Mouse (Mus musculus): ENCODE measurements around the gene Pof1b.
A peak's percentile ranks its signal among the peaks of the same experiment; 100 is the strongest.

Gene Pof1b

DNA sequence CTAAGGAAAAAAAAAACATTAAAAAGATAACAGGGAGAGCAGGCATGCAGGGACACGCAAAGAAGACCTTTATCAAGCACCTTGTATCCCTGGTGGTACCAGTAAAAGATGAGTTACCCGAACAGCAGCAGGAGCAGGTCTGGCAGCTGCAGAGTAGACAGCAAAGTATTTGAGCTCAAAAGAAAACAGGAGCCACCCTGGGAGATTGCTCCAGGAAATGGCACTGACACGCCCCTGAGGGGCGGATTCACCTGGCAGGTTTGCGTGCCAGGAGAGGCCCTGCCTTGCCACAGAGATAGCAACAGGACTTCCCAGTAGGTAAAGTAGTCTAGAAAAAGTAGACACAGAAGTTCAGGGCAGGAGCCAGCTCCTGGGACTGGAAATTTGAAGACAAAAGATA lies at the start of gene Pof1b:
Pof1b (minus strand) TSS at position 144 of the 400 bp plus-strand sequence.
- no peak for DNase-seq (ENCODE audit: low spot score)

DNA sequence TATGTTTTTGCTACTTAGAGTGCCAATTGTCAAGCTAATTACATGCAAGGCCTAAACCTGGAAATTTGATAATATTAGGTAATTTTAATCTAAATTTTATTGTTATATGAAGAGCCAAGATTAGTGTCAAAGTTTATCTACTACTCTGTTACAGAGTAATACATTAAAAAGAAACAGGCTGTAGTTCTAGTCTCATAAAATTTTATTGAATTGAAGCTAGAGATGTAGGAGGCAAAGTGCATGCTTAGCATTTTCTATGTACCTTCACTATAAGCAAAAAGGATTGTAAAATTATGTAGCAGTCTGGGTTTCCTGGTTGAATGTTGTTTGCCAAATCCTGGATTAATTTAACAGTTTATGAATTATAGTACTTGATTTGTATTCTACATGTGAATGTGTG lies 18.1 kb upstream of the Pof1b start:
- no peak for DNase-seq (ENCODE audit: low spot score)

DNA sequence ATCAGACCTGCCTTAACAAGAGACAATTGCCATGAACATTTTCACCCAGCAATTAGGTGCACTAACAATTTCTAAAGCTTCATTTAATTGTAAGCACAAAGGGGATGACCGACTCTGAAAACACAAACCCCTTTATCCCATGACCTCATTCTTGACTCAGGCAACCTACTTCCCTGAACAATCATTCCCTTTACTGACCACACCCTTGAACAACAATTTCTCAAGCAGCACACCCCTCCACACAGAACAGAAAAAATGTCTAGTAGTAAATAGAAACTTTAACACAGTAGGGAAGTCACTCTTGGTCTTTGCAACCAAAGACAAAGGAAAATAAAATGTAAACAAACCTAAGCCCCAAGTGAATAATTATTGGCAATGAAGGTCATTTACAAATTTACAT lies 4.1 kb downstream of the Pof1b start:
- no peak for DNase-seq (ENCODE audit: low spot score)

DNA sequence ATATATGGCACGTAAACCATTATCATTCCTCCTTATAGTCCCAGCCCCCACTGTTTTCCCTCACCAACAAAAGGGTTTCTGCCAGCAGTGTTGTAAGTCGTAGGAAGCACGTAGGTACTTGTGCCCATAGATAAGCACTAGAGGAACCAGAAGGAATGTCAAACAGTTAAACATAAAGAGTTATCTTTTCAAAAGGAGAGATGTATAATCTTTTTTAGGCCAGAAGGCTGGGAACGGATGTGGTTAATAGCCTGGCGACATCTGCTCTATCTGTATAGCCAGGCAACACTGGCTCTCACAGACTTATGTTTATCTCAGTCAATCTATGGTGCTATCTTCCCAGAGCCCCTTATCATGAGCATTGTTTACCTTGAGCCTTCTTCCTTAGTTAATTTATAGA lies 17.8 kb downstream of the Pof1b start:
- no peak for DNase-seq (ENCODE audit: low spot score)

DNA sequence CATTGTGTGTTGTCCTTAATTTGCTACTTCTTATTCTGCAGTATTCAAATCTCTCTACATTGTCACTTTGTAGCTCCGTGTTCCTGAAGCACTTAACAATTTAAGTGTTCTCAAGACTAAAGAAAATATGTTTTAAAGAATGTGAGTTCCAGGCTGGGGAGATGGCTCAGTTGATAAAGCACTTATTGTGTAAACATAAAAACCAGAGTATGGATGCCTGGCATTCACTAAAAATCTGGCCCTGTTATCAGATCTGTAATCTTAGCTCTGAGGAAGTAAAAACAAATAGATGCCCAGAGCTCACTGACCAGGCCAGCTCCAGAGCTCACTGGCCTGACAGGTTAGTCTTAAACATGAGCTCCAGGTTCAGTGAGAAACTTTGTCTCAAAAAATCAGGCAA lies 22.9 kb downstream of the Pof1b start:
- DNase-seq (ENCODE audit: low spot score), result no peak

DNA sequence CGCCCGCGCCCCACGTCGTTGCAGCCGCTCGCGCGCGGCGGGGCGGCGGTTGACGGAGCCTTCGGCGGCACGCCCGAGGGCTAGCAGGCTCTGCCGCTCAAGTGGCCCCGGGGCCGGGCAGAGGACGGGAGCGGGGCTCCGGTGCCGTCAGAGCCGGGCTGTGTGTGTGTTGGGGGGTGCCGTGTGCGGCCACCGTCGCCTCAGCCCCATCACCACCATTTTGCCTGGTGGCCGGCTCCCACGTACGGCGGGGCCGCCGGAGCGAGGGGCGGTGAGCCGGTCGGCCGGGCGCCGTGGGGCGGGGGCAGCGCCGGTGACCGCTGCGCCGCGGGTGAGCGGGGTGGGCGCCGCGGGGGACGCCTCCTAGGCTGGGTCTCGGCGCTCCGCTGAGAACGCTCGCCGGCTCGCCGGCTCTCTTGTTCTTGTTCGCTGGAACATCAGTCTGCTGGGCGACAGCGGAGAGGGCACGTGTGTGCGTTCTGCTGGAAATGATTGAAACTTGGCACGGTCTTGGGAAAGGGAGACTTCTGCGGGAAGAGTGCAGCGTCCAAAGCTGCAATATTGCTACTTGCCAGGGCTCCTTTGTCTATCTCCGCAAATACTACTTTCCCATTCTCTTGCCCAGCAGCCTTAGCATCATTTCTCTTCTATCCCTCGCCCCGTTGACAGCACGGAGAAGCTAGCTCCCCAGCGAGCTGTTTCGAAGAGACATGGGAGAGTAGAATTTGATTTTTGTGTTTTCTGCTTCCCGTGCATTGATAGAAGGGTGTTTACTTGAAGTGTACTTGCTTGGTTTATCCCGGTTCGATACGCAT lies 96.9 kb downstream of the Pof1b start:
- peak; percentile 57 for DNase-seq (ENCODE audit: low spot score)

DNA sequence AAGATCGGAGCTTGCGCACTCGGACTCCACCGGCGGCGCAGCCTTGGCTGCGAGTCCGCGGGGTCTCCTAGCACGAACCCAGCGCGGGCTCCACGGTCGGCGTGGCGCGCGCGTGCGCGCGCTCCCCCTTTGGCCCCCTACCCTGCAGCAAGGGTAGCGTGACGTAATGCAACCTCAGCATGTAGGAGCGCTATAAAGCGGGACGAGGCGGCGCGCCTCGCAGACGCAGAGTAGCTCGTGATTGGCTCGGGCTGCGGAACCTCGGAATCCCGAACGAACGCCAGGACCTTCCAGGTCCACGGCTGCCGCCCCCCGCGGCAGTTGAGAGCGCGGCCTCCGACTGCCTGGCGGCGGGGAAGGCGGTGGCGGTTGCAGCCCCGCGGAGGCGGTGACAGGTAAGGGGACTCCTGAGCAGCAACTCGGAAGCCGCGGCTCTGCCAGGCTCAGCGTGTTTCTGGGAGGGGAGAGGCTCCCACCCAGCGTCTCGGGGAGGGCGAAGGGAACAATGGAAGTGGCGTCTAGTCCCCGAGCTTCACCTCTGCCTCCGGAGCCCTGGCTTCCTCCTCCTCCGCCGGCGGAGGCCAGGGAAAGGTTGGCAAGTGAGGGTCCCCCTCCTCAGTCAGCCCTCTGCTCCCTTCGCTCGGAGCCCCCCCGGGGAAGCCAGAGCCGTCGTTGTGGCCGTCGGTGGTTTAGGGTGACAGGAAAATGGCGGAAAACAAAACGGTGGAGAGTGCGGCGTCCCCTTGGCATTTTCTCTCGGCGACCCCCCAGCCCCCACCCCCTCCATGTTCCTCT lies 97.7 kb downstream of the Pof1b start, which contains the start of gene Zfp711:
Zfp711 (plus strand) TSS at position 16 of the 795 bp plus-strand sequence.
- DNase-seq (ENCODE audit: low spot score), result peak; percentile 86

Measured in testis, postnatal 14 days (tissue).